Mouse (Mus musculus) layer of hippocampus, postnatal 14 days (tissue): ENCODE measurements at regions not wholly inside any gene's neighbourhood (a gene's known extent, or its start where the extent isn't known, plus 50 kb on each side); places are given as distances from the start of the nearest gene placed in this dataset.

Experiments
- DNase-seq, 2 experiments: peaks; one replicate each; pipeline ENCODE4 v3.0.0; 2021 to 2022; ENCODE audit warnings: low spot score in 2 of 2, mixed read lengths in 1 of 2

DNA sequence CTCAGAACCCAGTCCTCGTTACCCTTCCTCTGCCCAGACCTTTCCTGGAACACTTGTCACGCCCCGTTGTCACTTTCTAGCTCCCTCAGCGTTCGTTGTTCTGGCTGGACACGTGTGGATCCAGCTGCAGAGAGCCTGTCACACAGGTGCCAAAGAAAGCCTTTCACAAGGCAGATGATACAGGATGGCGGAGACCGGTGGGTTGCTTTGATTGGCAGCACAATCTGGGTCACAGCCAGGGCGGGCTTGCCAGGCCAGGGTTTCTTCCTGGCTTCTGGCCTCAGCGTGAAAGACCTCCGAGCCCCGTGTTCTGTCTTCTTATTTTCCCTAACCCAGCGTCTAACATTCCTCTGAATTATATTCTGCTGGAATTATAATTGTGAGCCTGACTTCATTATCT lies 94.7 kb upstream of the Tmem189 start:
- no peak for DNase-seq

DNA sequence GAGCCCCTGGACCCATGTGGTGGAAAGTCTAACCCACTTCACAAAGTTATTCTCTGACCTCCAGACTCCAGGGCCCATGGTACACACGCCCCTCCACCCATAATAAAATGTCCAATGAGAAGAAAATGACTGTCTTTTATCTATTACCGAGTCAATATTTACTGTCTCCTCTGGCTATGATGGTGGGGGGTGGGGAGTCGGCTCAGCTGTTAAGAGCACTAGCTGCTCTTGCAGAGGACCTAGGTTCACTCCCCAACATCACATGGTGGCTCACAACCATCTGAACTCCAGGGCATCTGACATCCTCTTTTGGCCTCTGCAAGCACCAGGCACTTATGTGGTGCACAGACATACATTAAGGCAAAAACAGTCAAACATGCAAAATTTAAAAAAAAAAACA lies 93.8 kb upstream of the Tmem189 start:
- DNase-seq: no peak

GRCm38 (mm10) chr2:167782231-167782999 lies 92.8 kb upstream of the Tmem189 start:
- peak; percentile 77 to 92 for DNase-seq

DNA sequence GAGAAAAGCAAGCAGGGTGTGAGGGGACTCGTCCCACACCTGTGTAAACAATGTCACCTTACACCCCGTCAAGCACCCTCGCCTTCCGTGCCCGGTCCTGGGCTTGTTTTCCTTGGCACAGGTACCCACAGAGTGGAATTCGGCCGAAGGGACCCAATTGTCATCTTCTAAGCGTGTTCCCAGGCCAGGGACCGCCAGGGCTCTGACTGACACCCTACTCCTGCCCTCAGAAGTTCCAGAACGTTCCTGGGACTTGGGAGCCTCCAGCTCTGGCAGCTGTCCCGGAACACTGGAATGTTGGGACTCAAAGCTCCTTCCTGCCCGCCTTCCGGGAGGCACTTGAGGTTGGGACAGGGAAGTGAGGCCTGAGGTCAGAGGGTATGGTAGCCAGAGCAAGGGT lies 91.9 kb upstream of the Tmem189 start:
- no peak for DNase-seq

- DNase-seq: no peak
These were observed 89.1 kb upstream of the Tmem189 start for GRCm38 (mm10) chr2:167778691-167779090.

GRCm38 (mm10) chr2:167778271-167778670 lies 88.6 kb upstream of the Tmem189 start:
- DNase-seq: no peak

DNA sequence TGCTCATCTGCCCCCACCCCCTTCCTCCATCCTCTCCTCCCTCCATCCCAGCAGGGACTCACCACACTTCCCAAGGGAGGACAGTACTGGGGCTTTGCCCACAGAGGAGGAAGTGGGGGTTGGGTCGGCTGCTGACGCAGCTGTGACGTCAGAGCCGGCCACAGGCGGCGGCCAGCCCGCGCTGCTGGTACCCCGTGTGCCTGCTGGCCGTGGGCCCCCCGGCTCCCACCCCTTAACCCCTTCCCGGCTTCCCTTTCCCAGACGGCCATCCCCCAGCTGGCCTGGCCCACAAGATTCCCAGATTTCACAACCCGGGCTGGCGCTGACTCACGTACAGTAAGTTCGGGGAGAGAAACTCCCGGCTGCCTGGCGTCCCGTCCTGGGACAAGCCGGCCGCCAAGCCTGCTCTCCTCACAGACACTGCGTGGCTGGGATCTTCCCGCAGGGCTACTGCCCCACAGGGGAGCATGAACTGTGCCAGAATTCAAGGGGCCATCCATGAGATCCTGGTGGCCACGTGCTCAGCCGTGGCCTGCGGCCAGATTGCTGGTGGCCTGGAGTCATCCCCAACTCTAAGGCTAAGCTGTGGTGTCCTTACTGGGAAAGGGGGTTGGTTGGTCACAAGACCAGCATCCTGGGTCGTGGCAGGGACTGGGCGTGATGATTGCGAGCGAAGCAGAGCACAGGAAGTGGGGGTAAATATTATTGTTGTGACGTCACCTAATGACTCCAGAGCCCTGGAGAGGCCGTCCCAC lies 87.9 kb upstream of the Tmem189 start:
- peak; percentile 37 to 55 for DNase-seq

DNA sequence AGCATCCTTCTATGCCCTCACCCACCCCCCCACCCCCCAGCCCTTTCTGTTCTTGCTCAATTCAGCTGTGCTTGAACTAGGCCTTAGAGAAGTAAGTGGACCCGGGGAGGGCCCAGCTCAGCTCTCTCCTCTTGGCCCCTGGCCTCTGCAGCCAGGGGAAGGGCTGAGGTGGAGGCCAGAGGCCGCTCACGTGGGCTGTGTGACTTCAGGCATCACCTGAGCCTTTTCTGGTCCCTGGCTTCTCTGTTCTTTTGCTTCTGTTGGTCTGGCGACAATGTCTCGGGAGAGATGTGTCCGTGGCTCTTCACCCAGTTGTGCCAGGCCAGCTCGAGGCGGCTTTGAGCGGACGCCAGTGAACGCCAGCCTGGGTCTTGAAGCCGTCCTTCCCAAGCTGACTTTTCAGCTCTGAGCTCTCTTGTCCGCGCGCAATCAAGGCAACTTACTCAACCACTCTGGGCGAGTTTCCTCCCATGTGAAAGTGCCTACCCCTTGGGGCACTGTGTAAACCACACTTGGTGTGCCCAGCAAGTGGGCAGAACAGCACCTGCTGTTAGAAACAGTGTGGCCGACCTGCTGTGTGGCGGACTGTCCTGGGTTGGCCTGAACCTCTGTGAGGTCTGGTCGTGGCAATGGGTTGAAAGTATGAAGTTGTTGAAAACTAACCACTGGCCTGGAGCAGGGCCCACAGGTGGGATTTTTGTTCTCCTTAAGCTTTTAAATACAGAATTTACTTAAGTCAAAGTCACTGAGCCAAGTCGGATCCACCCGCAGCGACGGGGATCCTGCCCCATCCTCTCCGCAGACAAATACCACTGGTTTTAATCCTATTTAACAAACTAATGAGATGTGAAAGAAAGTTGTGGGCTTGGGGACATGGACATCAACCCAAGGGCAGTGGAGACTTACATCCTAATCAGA lies 86.9 kb upstream of the Tmem189 start:
- DNase-seq: no peak

DNA sequence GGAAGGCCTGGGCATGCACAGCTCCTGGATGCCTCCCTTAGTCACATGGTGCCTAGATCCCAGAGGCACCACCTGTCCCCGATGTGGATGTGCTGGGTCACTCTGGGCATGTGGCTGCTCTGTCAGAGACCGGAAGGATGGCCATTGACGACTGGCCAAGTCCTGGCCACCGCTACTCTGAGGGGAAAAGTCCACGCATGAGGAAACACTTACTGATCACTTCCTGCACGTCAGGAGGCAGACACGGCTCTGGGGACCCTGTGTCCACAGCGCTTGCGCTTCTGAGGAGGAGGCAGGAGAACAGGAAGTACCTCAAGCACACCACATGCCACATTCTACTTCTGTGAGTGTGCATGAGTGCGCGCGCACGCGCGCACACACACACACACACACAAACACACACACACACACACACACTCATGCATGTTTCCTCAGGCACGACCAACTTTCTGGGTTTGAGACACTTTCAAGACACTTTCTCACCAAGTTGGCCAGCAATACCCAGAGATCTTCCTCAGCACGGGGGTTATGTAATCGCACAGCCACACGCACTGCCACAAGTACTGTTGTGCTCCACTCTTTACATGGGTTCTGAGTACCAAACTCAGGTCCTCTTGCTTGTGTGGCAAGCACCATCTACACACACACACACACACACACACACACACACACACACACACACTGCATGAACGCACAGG lies 85.7 kb upstream of the Tmem189 start:
- no peak for DNase-seq

- DNase-seq: no peak
These were observed 85.2 kb upstream of the Tmem189 start for GRCm38 (mm10) chr2:167774806-167775179.

GRCm38 (mm10) chr2:167774166-167774805 lies 84.7 kb upstream of the Tmem189 start:
- no peak for DNase-seq

DNA sequence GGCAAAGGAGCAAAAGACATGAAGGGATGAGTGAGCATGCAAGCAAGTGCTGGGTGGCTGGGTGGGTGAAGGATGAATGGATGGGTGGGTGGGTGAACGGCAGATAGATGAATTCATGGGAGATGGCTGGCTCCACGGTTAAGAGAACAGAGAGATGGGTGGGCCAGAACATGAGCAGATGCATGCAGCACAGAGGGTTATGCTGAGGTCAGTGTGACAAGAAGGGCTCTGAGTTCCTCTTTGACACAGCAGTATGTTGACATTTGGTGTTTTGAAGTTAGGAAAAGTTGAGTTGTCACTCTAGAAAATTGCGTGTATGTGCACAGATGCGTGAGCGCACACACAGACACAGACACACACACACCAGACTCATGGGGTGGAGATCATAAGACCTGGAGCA lies 83.2 kb upstream of the Tmem189 start:
- DNase-seq: no peak

GRCm38 (mm10) chr2:167767962-167768361 lies 78.3 kb upstream of the Tmem189 start:
- DNase-seq: peak in 1 of 2 experiments; percentile 45

DNA sequence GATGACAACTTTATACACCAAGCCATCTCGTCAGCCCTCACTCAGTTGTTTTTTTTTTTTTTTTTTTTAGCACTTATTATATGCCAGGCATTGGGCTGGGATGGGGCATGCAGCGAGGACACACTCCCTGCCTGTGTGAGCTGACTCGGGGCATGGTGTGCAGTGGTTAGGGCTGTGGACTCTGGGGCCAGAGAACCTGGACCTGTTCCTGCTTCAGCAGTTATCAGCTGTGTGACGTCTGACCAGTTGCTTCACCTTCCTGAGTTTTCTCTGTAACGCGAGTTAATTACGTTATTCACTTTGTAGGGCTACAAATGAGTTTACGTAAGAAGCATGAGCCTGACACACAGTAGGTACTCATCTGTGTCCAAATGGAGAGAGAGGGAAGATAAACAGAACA lies 77.7 kb upstream of the Tmem189 start:
- no peak for DNase-seq

- no peak for DNase-seq
These were observed 76.2 kb upstream of the Tmem189 start for GRCm38 (mm10) chr2:167765811-167766210.

- peak; percentile 74 to 81 for DNase-seq
These were observed 75.6 kb upstream of the Tmem189 start for GRCm38 (mm10) chr2:167765072-167765800.

DNA sequence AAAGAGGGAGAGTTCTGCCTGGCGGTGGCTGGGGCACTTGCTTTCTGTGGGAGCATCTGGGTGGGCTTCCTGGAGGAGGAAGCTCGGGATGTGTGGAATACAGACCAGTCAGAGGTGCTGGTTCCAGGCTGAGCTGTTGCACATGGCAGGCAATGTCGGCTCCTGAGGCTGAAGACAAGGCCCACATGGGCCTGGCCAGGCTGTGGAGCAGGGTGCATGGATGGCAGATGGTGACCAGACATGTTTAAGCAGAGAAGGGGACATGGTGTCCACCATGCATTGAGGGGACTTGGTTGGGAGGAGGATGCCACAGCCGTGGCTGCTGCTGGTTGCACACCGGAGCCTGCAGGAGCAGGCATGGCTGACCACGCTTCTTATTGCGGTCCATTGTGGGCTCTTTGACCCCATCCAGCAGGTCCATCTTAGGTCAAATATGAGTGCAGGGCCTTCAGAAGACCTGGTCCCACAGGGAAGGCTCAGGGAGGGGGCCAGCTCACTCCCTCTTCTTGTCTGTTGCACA lies 74.3 kb upstream of the Tmem189 start:
- no peak for DNase-seq

GRCm38 (mm10) chr2:167761404-167761936 lies 71.8 kb upstream of the Tmem189 start:
- DNase-seq: no peak

- no peak for DNase-seq
These were observed 71.2 kb upstream of the Tmem189 start for GRCm38 (mm10) chr2:167760681-167761403.
